Mouse (Mus musculus) spleen, adult 2 months (tissue): Measurements from ENCODE around the gene Lsm3.

Experiments used
- CTCF ChIP-seq: fragments of 200-500 bp; IDR thresholded peaks from 2 replicates; pipeline ENCODE4 v1.5.1; 2011; ENCODE audit warnings: mild to moderate bottlenecking, inconsistent platforms; ENCODE audit not compliant: insufficient read depth, insufficient read length, insufficient replicate concordance; ENCODE audit errors: extremely low read depth
- POLR2A ChIP-seq: fragments of 200-500 bp; IDR thresholded peaks from 2 replicates; pipeline ENCODE4 v1.6.1; 2011; ENCODE audit warnings: low read depth, low read length, inconsistent platforms

GRCm38 (mm10) chr6:91533359-91533758 lies 17.6 kb downstream of the Lsm3 start:
- TF ChIP-seq CTCF (no peak), POLR2A (no peak)
